Mouse (Mus musculus): ENCODE measurements around the gene Tmigd3. TPM values are rescaled to one million over a fixed set of nuclear protein-coding genes. Genes with fewer than 3 reads are reported as not detected.

The Tmigd3 gene
- polyA plus RNA-seq (2015; fragmentation: Nextera tagmentation; extraction: Ambion mirVana): not detected in 2 replicates

DNA sequence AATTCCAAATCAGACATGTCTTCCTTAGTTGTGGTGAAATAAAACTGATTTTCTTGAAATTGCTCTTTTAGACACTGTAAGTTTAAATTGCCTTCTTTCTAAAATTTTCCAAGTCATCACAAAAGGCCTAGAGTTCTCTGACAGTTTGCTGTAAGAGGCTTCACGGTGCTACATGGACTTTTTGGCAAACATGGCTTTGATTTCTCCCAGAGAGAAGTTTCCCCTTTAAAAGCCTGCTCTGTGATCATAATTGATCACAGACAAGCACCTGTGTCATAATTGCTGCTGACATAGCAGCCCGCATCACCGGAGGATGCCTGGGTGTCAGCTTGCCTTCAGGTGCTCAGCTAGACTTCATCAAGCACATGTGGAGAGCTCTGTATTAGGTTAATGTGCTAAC, at the start of gene Tmigd3, which contains the start of gene Adora3:
Tmigd3 (plus strand) TSS at position 346 of the 400 bp plus-strand sequence.
Adora3 (plus strand) TSS at position 301 of the 400 bp plus-strand sequence.
- Histone ChIP-seq H3K4me3 (no peak within 1 kb of the TSS), H3K9me3 (no peaks in the 10 kb centered on the region), H3K36me3 (no peaks in the 10 kb centered on the region), H3K9ac (no peak within 1 kb of the TSS), H3K27ac (no peak within 1 kb of the TSS), H3K4me2 (no peak within 1 kb of the TSS), H3K4me1 (peaks cover 7% of the 10 kb centered on the region), H3K27me3 (no peaks in the 10 kb centered on the region)
- 25% methylated on average over 3 of the region's 3 CpGs for WGBS
- ATAC-seq (ENCODE audit: insufficient number of reproducible peaks, insufficient read depth, low FRiP score, low TSS enrichment, low read depth): no peak

DNA sequence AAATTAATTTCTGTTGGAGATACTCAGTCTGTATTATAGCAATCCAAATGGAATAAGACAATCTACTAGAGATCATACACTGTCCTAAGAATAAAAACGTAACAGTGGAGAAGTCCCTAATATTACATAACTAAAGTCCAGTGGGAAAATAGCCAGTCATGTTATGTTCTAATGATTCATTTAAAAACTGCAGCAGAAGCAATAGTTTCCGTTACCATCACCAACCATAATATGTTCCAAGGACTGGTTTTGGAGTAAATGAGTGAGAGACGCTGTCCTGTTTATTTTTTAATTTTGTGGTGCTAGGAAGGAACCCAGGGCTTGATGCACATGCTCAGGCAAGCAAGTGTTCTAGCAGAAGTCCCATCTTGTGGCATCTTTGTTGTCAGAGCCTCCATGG, 49.2 kb upstream of the Tmigd3 start:
- H3K27ac ChIP-seq: no peak overlapping the region
- H3K9ac ChIP-seq: no peak overlapping the region
- no peak overlapping the region for H3K4me3 ChIP-seq
- H3K9me3 ChIP-seq: no peaks in the 10 kb centered on the region
- 0 out of 2 replicates have a peak, but pooled peaks cover 7% of the 10 kb centered on the region for H3K27me3 ChIP-seq
- H3K36me3 ChIP-seq: no peaks in the 10 kb centered on the region
- 92% methylated on average over 3 of the region's 3 CpGs for WGBS
- no peaks in the 10 kb centered on the region for H3K4me1 ChIP-seq
- ATAC-seq (ENCODE audit: insufficient number of reproducible peaks, insufficient read depth, low FRiP score, low TSS enrichment, low read depth): no peak
- H3K4me2 ChIP-seq: no peak overlapping the region

DNA sequence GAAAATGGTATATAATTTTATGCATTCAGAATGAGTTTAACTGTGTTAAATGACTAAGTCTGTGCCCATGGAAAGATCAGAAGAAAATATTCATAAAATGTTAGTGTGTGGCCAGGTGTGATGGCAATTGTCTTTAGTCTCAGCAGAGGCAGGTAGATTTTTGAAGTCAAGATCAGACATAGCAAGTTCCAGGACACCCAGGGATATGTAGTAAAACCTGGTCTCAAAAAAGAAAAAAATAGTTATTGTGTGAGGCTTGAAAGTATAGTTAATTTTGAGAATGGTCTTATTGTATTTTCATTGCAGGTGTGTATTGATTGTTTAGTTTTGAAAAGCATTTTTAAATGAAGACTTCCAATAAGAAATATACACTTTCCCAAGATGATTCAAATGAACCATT, 47.1 kb upstream of the Tmigd3 start:
- Histone ChIP-seq H3K9ac (no peak overlapping the region), H3K36me3 (no peaks in the 10 kb centered on the region), H3K4me3 (no peak overlapping the region), H3K4me1 (no peaks in the 10 kb centered on the region), H3K4me2 (no peak overlapping the region), H3K27me3 (no peaks in the 10 kb centered on the region), H3K9me3 (no peaks in the 10 kb centered on the region), H3K27ac (no peak overlapping the region)
- ATAC-seq (ENCODE audit: insufficient number of reproducible peaks, insufficient read depth, low FRiP score, low TSS enrichment, low read depth): no peak

DNA sequence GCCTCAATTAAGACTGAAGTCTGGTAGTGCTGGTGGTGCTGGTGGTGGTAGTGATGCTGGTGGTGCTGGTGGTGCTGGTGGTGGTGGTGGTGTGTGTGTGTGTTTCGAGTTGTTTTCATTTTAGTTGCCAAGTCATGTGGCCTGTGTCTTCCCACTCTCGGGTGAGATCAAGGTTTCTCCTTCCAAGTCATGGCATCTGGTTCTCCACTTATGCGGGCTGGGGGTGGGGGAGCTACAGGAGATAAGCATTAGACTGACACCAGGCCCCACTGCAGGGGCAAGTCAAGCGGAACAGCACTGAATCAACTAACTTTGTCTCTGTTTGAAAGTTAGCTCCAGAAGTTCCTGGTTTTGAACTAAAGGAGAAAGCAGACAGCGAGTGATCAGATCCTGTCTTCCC, 46.6 kb upstream of the Tmigd3 start:
- WGBS: 32% methylated on average over 5 of the region's 5 CpGs
- Histone ChIP-seq H3K4me3 (no peak overlapping the region), H3K4me1 (no peaks in the 10 kb centered on the region), H3K36me3 (no peaks in the 10 kb centered on the region), H3K9me3 (no peaks in the 10 kb centered on the region), H3K9ac (no peak overlapping the region), H3K4me2 (no peak overlapping the region), H3K27ac (no peak overlapping the region), H3K27me3 (no peaks in the 10 kb centered on the region)
- no peak for ATAC-seq (ENCODE audit: insufficient number of reproducible peaks, insufficient read depth, low FRiP score, low TSS enrichment, low read depth)

DNA sequence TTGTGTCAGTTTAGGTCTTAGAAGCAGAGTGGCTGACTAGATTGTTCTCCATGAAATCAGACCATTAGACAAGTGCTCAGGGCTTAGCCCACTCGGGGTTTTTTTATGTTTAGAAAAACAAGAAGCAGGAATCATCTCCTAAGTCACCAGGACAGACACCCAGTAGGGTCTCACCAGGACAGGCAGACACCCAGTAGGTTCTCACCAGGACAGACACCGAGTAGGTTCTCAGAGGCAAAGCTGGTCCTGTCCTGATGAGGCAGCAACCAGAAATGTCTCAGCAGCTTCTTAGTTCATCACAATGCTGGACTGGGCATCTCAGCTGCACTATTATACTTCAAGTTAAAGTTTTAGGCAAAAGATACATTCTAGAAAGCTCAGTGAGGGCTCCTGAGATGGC, 46.0 kb upstream of the Tmigd3 start:
- no peak overlapping the region for H3K27ac ChIP-seq
- no peak overlapping the region for H3K4me3 ChIP-seq
- no peaks in the 10 kb centered on the region for H3K9me3 ChIP-seq
- H3K27me3 ChIP-seq: no peaks in the 10 kb centered on the region
- no peak for ATAC-seq (ENCODE audit: insufficient number of reproducible peaks, insufficient read depth, low FRiP score, low TSS enrichment, low read depth)
- no peaks in the 10 kb centered on the region for H3K36me3 ChIP-seq
- no peak overlapping the region for H3K4me2 ChIP-seq
- WGBS: 59% methylated on average over 2 of the region's 2 CpGs
- H3K9ac ChIP-seq: no peak overlapping the region
- H3K4me1 ChIP-seq: no peaks in the 10 kb centered on the region

DNA sequence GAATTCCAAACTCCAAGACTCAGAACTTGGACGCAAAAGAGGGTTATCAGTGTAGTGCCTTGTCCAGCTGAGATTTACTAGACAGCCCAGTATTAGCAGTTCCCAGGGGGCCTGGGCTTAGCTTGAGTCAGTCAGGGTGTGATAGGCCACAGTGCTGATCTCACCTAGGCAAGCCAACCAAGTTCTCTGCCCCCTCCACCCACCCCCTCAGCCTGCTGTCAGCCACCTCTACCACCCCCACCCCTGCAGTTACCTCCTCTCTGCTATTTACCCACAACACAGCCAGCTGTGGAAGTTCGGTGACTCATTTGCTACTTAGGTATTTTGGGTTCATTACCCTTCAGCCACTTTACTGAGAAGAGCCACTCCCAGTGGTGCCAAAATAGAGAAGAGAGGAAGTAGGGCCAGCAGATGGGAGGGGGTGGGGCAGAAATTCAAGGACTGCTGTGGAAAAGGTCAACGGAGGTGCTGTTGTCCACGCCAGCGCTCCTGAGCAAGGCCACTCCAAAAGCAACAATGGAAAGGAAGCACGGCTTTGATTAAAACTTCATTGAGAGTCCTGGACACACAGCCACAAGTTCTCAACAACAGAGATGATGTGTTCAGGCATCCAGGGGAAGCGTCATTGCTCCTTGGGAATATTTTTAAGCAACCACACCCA, 45.1 kb upstream of the Tmigd3 start:
- Histone ChIP-seq H3K9me3 (no peaks in the 10 kb centered on the region), H3K27me3 (no peaks in the 10 kb centered on the region), H3K36me3 (no peaks in the 10 kb centered on the region), H3K4me2 (no peak overlapping the region), H3K9ac (no peak overlapping the region), H3K4me3 (no peak overlapping the region), H3K4me1 (no peaks in the 10 kb centered on the region), H3K27ac (no peak overlapping the region)
- WGBS: 61% methylated on average over 7 of the region's 7 CpGs
- no peak for ATAC-seq (ENCODE audit: insufficient number of reproducible peaks, insufficient read depth, low FRiP score, low TSS enrichment, low read depth)

DNA sequence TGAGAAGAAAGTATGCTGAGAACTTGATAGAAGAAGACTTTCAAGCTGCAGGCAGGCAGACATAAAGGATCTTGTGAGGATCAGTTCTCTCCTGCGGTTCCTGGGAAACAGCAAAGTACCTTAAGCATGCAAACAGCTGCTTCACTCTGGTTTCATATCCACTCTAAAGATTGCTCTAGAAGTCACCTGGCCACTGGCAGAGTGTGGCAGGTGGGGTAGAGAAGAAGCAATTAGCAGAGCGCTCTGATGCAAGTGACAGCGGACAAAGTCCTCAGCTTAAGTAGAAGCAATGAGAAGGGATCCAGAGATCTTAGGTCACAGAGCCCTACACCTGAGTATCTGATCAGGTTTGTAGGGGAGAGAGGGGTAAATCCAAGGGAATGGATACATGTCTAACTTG, 39.1 kb upstream of the Tmigd3 start:
- no peaks in the 10 kb centered on the region for H3K4me1 ChIP-seq
- no peaks in the 10 kb centered on the region for H3K36me3 ChIP-seq
- no peak for ATAC-seq (ENCODE audit: insufficient number of reproducible peaks, insufficient read depth, low FRiP score, low TSS enrichment, low read depth)
- no peaks in the 10 kb centered on the region for H3K9me3 ChIP-seq
- H3K4me2 ChIP-seq: no peak overlapping the region
- H3K9ac ChIP-seq: no peak overlapping the region
- H3K27me3 ChIP-seq: no peaks in the 10 kb centered on the region
- 94% methylated on average over 3 of the region's 3 CpGs for WGBS
- no peak overlapping the region for H3K4me3 ChIP-seq
- no peak overlapping the region for H3K27ac ChIP-seq

DNA sequence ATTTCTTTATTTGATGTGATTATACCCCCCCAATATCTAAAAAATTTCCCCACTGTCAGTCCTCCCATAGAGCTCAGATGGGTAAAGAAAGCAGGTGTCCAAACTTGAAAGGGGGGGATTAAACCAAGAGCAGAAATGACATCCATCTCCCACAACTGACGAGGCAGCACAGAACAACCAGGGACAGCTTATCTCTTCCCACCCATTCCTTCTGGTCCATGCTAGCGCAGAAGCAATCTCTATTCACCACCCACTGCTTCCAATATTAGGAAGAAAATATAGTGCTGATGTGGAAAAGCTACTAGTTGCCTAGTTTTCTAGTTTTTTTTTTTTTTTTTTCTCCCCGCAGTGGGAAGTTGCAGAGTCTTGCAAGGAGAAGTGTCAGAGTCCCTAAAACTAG, 34.8 kb upstream of the Tmigd3 start:
- H3K9me3 ChIP-seq: no peaks in the 10 kb centered on the region
- no peak overlapping the region for H3K4me2 ChIP-seq
- no peaks in the 10 kb centered on the region for H3K4me1 ChIP-seq
- WGBS: 79% methylated on average over 3 of the region's 3 CpGs
- H3K27ac ChIP-seq: no peak overlapping the region
- H3K4me3 ChIP-seq: no peak overlapping the region
- ATAC-seq (ENCODE audit: insufficient number of reproducible peaks, insufficient read depth, low FRiP score, low TSS enrichment, low read depth): no peak
- no peaks in the 10 kb centered on the region for H3K36me3 ChIP-seq
- no peak overlapping the region for H3K9ac ChIP-seq
- no peaks in the 10 kb centered on the region for H3K27me3 ChIP-seq

DNA sequence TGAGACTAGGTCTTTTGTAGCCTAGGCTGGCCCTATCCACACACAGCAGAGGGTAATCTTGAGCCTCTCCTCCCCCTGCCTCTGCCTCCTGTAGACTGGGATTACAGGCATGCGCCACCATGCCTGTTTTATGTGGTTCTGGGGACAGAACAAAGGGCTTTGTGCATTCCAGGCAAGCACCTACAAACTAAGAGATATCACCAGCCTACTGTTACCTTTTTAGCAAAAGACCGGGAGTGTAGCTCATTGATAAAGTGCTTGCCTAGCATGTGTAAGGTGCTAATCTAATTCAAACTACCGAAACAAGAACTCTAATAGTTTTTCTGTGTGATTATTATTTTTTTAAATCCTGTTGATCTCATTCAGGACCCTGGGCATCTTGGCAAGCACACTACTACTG, 33.8 kb upstream of the Tmigd3 start:
- H3K9me3 ChIP-seq: no peaks in the 10 kb centered on the region
- no peaks in the 10 kb centered on the region for H3K4me1 ChIP-seq
- H3K9ac ChIP-seq: no peak overlapping the region
- 79% methylated on average over 3 of the region's 3 CpGs for WGBS
- ATAC-seq (ENCODE audit: insufficient number of reproducible peaks, insufficient read depth, low FRiP score, low TSS enrichment, low read depth): no peak
- H3K27me3 ChIP-seq: no peaks in the 10 kb centered on the region
- no peaks in the 10 kb centered on the region for H3K36me3 ChIP-seq
- H3K4me3 ChIP-seq: no peak overlapping the region
- no peak overlapping the region for H3K27ac ChIP-seq
- H3K4me2 ChIP-seq: no peak overlapping the region

DNA sequence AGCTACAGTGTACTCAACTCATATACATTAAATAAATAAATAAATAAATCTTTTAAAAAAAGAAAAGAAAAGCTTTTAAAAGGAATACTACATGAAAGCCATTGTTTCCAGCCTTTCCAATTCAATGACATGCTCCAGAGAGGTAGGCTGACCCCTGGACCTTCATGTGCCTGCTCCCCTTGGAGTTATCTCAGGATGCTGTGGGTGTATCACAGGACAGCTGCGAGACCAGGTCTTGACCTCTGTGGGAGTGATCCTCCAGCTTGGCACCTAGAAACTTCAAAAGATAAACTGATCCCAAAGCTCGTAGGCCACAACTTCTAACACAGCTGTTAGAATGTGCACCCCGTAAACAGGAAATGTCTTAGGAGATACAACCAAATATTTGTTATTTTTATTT, 32.0 kb upstream of the Tmigd3 start:
- H3K27me3 ChIP-seq: no peaks in the 10 kb centered on the region
- H3K27ac ChIP-seq: no peak overlapping the region
- 79% methylated on average over 3 of the region's 3 CpGs for WGBS
- H3K9ac ChIP-seq: no peak overlapping the region
- ATAC-seq (ENCODE audit: insufficient number of reproducible peaks, insufficient read depth, low FRiP score, low TSS enrichment, low read depth): no peak
- H3K4me1 ChIP-seq: no peaks in the 10 kb centered on the region
- H3K36me3 ChIP-seq: no peaks in the 10 kb centered on the region
- no peak overlapping the region for H3K4me3 ChIP-seq
- H3K9me3 ChIP-seq: no peaks in the 10 kb centered on the region
- H3K4me2 ChIP-seq: no peak overlapping the region

DNA sequence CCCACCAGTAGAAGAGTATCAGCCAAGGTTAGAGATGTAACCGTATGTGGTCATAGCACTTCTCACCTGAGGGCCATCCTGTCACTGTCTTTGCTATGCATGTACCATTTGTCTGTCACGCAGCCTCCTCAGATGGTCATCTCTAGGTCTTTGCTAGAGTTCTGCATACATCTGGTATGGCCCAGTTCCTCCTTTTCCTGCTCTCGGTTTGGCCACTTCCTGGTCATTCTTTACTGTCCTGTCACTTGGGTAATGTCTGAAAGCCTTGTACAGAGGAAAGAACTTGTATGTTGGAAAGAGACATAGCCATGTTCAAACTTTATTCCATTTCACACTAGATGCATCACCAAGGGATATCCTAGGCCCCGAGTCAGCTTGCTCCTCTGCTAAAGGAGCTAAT, 30.9 kb upstream of the Tmigd3 start:
- no peak overlapping the region for H3K4me2 ChIP-seq
- ATAC-seq (ENCODE audit: insufficient number of reproducible peaks, insufficient read depth, low FRiP score, low TSS enrichment, low read depth): no peak
- H3K9ac ChIP-seq: no peak overlapping the region
- H3K27ac ChIP-seq: no peak overlapping the region
- 80% methylated on average over 4 of the region's 4 CpGs for WGBS
- H3K36me3 ChIP-seq: no peaks in the 10 kb centered on the region
- H3K4me3 ChIP-seq: no peak overlapping the region
- no peaks in the 10 kb centered on the region for H3K4me1 ChIP-seq
- H3K27me3 ChIP-seq: no peaks in the 10 kb centered on the region
- no peaks in the 10 kb centered on the region for H3K9me3 ChIP-seq

DNA sequence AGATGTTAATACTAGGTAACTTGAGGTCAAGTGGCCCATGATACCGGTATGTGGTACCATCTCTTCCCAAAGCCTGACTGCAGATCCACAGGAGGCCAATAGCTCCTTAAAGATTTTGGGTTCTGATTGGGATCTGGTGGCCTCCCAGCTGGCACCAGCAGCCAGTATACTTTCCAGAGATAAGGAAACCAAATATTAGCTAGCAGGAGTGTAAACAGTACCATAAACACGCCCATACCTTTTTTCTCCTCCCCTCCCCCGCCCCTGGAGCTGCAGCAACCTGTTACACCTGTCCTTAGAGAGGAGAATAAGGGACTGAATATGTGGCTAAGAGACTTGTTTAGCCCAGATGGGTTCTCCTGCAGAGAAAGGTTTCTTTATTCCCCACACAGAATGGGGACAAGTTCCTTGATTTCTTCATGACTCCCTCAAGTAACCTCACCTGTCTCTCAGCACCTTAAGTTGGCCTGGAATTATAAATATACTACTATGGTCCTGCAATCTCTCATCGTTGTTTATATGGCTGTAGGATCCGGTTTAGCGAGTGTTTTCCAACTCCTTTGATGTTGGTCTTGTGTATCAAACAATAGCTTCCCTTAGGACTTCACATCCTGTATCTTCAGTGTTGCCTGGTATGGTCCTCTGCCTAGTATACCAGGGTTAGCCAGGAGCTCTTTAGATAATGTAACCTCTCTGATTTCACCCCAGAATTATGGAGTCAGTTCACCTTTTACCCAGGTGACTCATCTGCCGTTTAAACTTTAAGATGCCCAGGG, 24.2 kb upstream of the Tmigd3 start:
- Histone ChIP-seq H3K9me3 (no peaks in the 10 kb centered on the region), H3K4me2 (no peak overlapping the region), H3K9ac (no peak overlapping the region), H3K4me1 (no peaks in the 10 kb centered on the region), H3K27ac (no peak overlapping the region), H3K27me3 (no peaks in the 10 kb centered on the region), H3K4me3 (no peak overlapping the region), H3K36me3 (no peaks in the 10 kb centered on the region)
- no peak for ATAC-seq (ENCODE audit: insufficient number of reproducible peaks, insufficient read depth, low FRiP score, low TSS enrichment, low read depth)
- 66% methylated on average over 7 of the region's 7 CpGs for WGBS
